Mouse (Mus musculus): ENCODE data around the gene Uso1.
"Not testable (repeated sequence)": the region's sequence is repeated elsewhere in the genome, so short reads cannot be mapped to it uniquely, and the experiment has no call there.

The Uso1 gene

GRCm38 (mm10) chr5:92188881-92189483, 51.2 kb downstream of the Uso1 start:
- no peak for DNase-seq (ENCODE audit: extremely low read depth, low read depth)

GRCm38 (mm10) chr5:92195716-92196115, 58.0 kb downstream of the Uso1 start:
- DNase-seq (ENCODE audit: extremely low read depth, low read depth), result not testable (repeated sequence)

GRCm38 (mm10) chr5:92196895-92197811, 59.4 kb downstream of the Uso1 start:
- no peak for DNase-seq (ENCODE audit: extremely low read depth, low read depth)

- DNase-seq (ENCODE audit: extremely low read depth, low read depth), result no peak
These were observed 60.5 kb downstream of the Uso1 start for GRCm38 (mm10) chr5:92198266-92198665.

GRCm38 (mm10) chr5:92204162-92205036, 66.7 kb downstream of the Uso1 start:
- peak; percentile 61 for DNase-seq (ENCODE audit: extremely low read depth, low read depth)

- DNase-seq (ENCODE audit: extremely low read depth, low read depth), result peak; percentile 90
These were observed 67.4 kb downstream of the Uso1 start for GRCm38 (mm10) chr5:92205184-92205583.

GRCm38 (mm10) chr5:92205706-92206105, 68.0 kb downstream of the Uso1 start:
- DNase-seq (ENCODE audit: extremely low read depth, low read depth), result no peak

GRCm38 (mm10) chr5:92206121-92206520, 68.4 kb downstream of the Uso1 start:
- no peak for DNase-seq (ENCODE audit: extremely low read depth, low read depth)

GRCm38 (mm10) chr5:92210205-92210604, 72.5 kb downstream of the Uso1 start:
- no peak for DNase-seq (ENCODE audit: extremely low read depth, low read depth)

GRCm38 (mm10) chr5:92212231-92212630, 74.5 kb downstream of the Uso1 start:
- no peak for DNase-seq (ENCODE audit: extremely low read depth, low read depth)

- DNase-seq (ENCODE audit: extremely low read depth, low read depth), result no peak
These were observed 77.6 kb downstream of the Uso1 start, which contains the start of gene U90926 for GRCm38 (mm10) chr5:92215308-92215707. Gene U90926 (minus strand): TSS chr5:92215408.

- peak; percentile 41 for DNase-seq (ENCODE audit: extremely low read depth, low read depth)
These were observed 81.4 kb downstream of the Uso1 start for GRCm38 (mm10) chr5:92218915-92219793.

GRCm38 (mm10) chr5:92219826-92220225, 82.1 kb downstream of the Uso1 start:
- DNase-seq (ENCODE audit: extremely low read depth, low read depth), result peak; percentile 64

- DNase-seq (ENCODE audit: extremely low read depth, low read depth), result no peak
These were observed 82.7 kb downstream of the Uso1 start for GRCm38 (mm10) chr5:92220287-92220902.

- DNase-seq (ENCODE audit: extremely low read depth, low read depth), result no peak
These were observed 90.0 kb downstream of the Uso1 start for GRCm38 (mm10) chr5:92227782-92228181.

- DNase-seq (ENCODE audit: extremely low read depth, low read depth), result no peak
These were observed 91.0 kb downstream of the Uso1 start for GRCm38 (mm10) chr5:92228776-92229175.

GRCm38 (mm10) chr5:92229514-92229913, 91.8 kb downstream of the Uso1 start:
- no peak for DNase-seq (ENCODE audit: extremely low read depth, low read depth)

- no peak for DNase-seq (ENCODE audit: extremely low read depth, low read depth)
These were observed 92.6 kb downstream of the Uso1 start for GRCm38 (mm10) chr5:92230306-92230705.

GRCm38 (mm10) chr5:92231836-92232235, 94.1 kb downstream of the Uso1 start:
- DNase-seq (ENCODE audit: extremely low read depth, low read depth), result no peak

- DNase-seq (ENCODE audit: extremely low read depth, low read depth), result no peak
These were observed 95.6 kb downstream of the Uso1 start for GRCm38 (mm10) chr5:92233366-92233765.
